Mouse (Mus musculus) liver, embryonic 14.5 days (tissue): ENCODE results near the gene Mc3r.

Experiments used
- CTCF ChIP-seq: IDR thresholded peaks from 2 replicates; pipeline ENCODE4 v1.5.1; 2016; ENCODE audit warnings: antibody characterized with exemption, low read depth, control low read depth
- EP300 ChIP-seq: IDR thresholded peaks from 2 replicates; pipeline ENCODE4 v1.6.1; 2016; ENCODE audit warnings: antibody characterized with exemption, low read depth

GRCm38 (mm10) chr2:172230126-172230525 lies 18.2 kb upstream of the Mc3r start:
- no peak for TF ChIP-seq CTCF
- TF ChIP-seq EP300 = no peak
